ENCODE assay signal across 12 mouse cellular contexts in the genomic region with DNA sequence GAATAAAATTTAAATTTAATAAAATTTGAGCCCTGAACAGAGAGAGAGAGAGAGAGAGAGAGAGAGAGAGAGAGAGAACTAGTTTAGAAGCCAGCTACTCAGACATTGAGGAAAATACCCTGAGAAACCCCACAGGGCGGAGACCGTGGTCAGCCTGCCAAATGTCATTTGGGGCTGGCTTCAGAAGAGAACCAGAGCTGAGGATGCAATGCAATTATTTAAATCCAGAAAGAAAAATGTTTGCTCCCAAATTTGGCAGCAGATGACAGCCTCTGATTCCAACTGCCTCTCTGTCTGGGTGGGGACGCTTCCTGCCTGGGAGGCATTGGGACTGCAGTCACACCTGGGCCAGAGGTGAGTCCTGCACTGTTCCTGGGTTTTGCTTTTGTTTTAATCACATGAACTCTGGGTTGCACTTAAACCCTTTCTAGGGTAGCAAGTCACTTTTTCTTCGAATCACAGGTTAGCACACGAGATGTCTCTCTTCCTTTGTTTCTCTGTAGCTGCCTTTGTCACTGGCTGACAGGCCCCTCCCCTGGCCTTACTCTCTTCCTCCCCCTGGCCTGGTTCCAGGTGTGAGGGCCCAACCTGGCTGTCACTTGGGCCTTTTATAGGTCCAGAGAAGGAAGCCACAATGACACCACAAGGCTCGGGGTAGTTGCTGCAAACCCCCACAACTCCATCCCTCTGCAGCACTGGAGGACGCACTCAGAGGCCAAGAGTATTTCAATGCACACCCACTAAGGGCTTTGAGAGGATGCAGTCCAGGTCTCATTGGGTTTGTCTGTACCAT. TPM values are rescaled to one million over a fixed set of nuclear protein-coding genes. Genes with fewer than 3 reads are reported as not detected.
DNase-seq lines count a peak whose midpoint lies in the region; ATAC-seq lines count a peak whose summit lies in the region.
"Had no signal": no experiment of that assay in that cellular context is flagged by ENCODE, and none has a peak within 500 bp of the region (broad histone marks: within the 10 kb centered on the region; RNA-seq: fewer than 3 reads in every experiment).

No protein-coding gene starts in this region.

- H3K27ac ChIP-seq in forebrain, embryonic 14.5 days (ENCODE audit: low read depth, low read length): no peak overlapping the region
- H3K27ac ChIP-seq in forebrain, embryonic 13.5 days: no peak overlapping the region
- H3K27ac ChIP-seq in midbrain, embryonic 10.5 days (replicated peaks): peak overlapping the region; percentile 38; the same call in 1 of the 2 replicates
- H3K27ac ChIP-seq in midbrain, embryonic 11.5 days (ENCODE audit: low read depth, low read length): no peak overlapping the region
- peak overlapping the region; percentile 78 for H3K27ac ChIP-seq in embryonic facial prominence, embryonic 12.5 days
- peak overlapping the region; percentile 18; the same call in 1 of the 2 replicates for H3K27ac ChIP-seq in midbrain, embryonic 16.5 days (ENCODE audit: low read length)
- no peak overlapping the region for H3K27ac ChIP-seq in liver, embryonic 12.5 days
- H3K27ac ChIP-seq: layer of hippocampus, adult 2 months; liver, embryonic 15.5 days had no signal

- no peaks in the 10 kb centered on the region for H3K27me3 ChIP-seq in forebrain, embryonic 14.5 days (replicated peaks; ENCODE audit: control insufficient read depth, insufficient read depth, low read length)
- no peaks in the 10 kb centered on the region for H3K27me3 ChIP-seq in forebrain, embryonic 13.5 days
- no peaks in the 10 kb centered on the region for H3K27me3 ChIP-seq in midbrain, embryonic 10.5 days (ENCODE audit: low read depth, poor library complexity, severe bottlenecking)
- no peaks in the 10 kb centered on the region for H3K27me3 ChIP-seq in midbrain, embryonic 11.5 days (ENCODE audit: control insufficient read depth, insufficient read depth, low read length)
- H3K27me3 ChIP-seq in embryonic facial prominence, embryonic 12.5 days: no peaks in the 10 kb centered on the region
- no peaks in the 10 kb centered on the region for H3K27me3 ChIP-seq in midbrain, embryonic 16.5 days (ENCODE audit: control insufficient read depth, insufficient read depth, low read depth, low read length)
- H3K27me3 ChIP-seq in liver, embryonic 12.5 days (replicated peaks): no peaks in the 10 kb centered on the region
- H3K27me3 ChIP-seq: liver, embryonic 15.5 days had no signal

- H3K4me1 ChIP-seq in forebrain, embryonic 14.5 days (ENCODE audit: control insufficient read depth, insufficient read depth, low read length): peaks cover 13% of the 10 kb centered on the region; the same call in 1 of the 2 replicates
- peaks cover 38% of the 10 kb centered on the region for H3K4me1 ChIP-seq in forebrain, embryonic 13.5 days
- H3K4me1 ChIP-seq in midbrain, embryonic 10.5 days: peaks cover 54% of the 10 kb centered on the region
- H3K4me1 ChIP-seq in midbrain, embryonic 11.5 days (ENCODE audit: control insufficient read depth, insufficient read depth, low read length): peaks cover 8% of the 10 kb centered on the region
- peaks cover 58% of the 10 kb centered on the region for H3K4me1 ChIP-seq in embryonic facial prominence, embryonic 12.5 days
- peaks cover 8% of the 10 kb centered on the region for H3K4me1 ChIP-seq in midbrain, embryonic 16.5 days (ENCODE audit: control insufficient read depth, insufficient read depth, low read length)
- peaks cover 3% of the 10 kb centered on the region; the same call in 1 of the 2 replicates for H3K4me1 ChIP-seq in liver, embryonic 12.5 days
- H3K4me1 ChIP-seq: liver, embryonic 15.5 days had no signal

- H3K36me3 ChIP-seq in forebrain, embryonic 14.5 days (ENCODE audit: control insufficient read depth, insufficient read depth, low read length): no peaks in the 10 kb centered on the region
- H3K36me3 ChIP-seq in forebrain, embryonic 13.5 days (ENCODE audit: poor library complexity, severe bottlenecking): no peaks in the 10 kb centered on the region
- peaks cover 23% of the 10 kb centered on the region for H3K36me3 ChIP-seq in midbrain, embryonic 10.5 days
- no peaks in the 10 kb centered on the region for H3K36me3 ChIP-seq in midbrain, embryonic 11.5 days (ENCODE audit: control insufficient read depth, insufficient read depth, low read length)
- H3K36me3 ChIP-seq in embryonic facial prominence, embryonic 12.5 days: no peaks in the 10 kb centered on the region
- H3K36me3 ChIP-seq in midbrain, embryonic 16.5 days (ENCODE audit: control insufficient read depth, insufficient read depth, low read length): no peaks in the 10 kb centered on the region
- H3K36me3 ChIP-seq in liver, embryonic 12.5 days: no peaks in the 10 kb centered on the region
- H3K36me3 ChIP-seq: liver, embryonic 15.5 days had no signal

- 0 out of 2 replicates have a peak overlapping the region, but pooled peaks have one; percentile 14 for H3K9ac ChIP-seq in forebrain, embryonic 14.5 days (ENCODE audit: low read length)
- no peak overlapping the region for H3K9ac ChIP-seq in forebrain, embryonic 13.5 days
- no peak overlapping the region for H3K9ac ChIP-seq in midbrain, embryonic 11.5 days (ENCODE audit: low read length)
- H3K9ac ChIP-seq in embryonic facial prominence, embryonic 12.5 days: no peak overlapping the region
- no peak overlapping the region; the same call in 1 of the 2 replicates for H3K9ac ChIP-seq in midbrain, embryonic 16.5 days (ENCODE audit: low read depth, low read length)
- H3K9ac ChIP-seq in liver, embryonic 12.5 days: no peak overlapping the region
- H3K9ac ChIP-seq: liver, embryonic 15.5 days had no signal

- no peak overlapping the region for H3K4me2 ChIP-seq in forebrain, embryonic 14.5 days (ENCODE audit: low read length)
- H3K4me2 ChIP-seq in forebrain, embryonic 13.5 days: no peak overlapping the region
- H3K4me2 ChIP-seq in midbrain, embryonic 11.5 days: no peak overlapping the region
- no peak overlapping the region for H3K4me2 ChIP-seq in embryonic facial prominence, embryonic 12.5 days (replicated peaks)
- no peak overlapping the region for H3K4me2 ChIP-seq in midbrain, embryonic 16.5 days (ENCODE audit: low read length)
- H3K4me2 ChIP-seq in liver, embryonic 12.5 days: no peak overlapping the region
- H3K4me2 ChIP-seq: liver, embryonic 15.5 days had no signal

- H3K4me3 ChIP-seq in forebrain, embryonic 14.5 days (ENCODE audit: low read depth, low read length): no peak overlapping the region
- no peak overlapping the region for H3K4me3 ChIP-seq in forebrain, embryonic 13.5 days
- no peak overlapping the region for H3K4me3 ChIP-seq in midbrain, embryonic 10.5 days
- H3K4me3 ChIP-seq in midbrain, embryonic 11.5 days (ENCODE audit: low read depth, low read length): no peak overlapping the region
- H3K4me3 ChIP-seq in embryonic facial prominence, embryonic 12.5 days: no peak overlapping the region
- no peak overlapping the region for H3K4me3 ChIP-seq in midbrain, embryonic 16.5 days (ENCODE audit: low read depth, low read length)
- no peak overlapping the region for H3K4me3 ChIP-seq in liver, embryonic 12.5 days
- H3K4me3 ChIP-seq: layer of hippocampus, adult 2 months; liver, embryonic 15.5 days had no signal

- H3K9me3 ChIP-seq in forebrain, embryonic 14.5 days (replicated peaks; ENCODE audit: control insufficient read depth, low read length): no peaks in the 10 kb centered on the region
- no peaks in the 10 kb centered on the region for H3K9me3 ChIP-seq in forebrain, embryonic 13.5 days (replicated peaks)
- no peaks in the 10 kb centered on the region for H3K9me3 ChIP-seq in midbrain, embryonic 10.5 days (replicated peaks)
- no peaks in the 10 kb centered on the region for H3K9me3 ChIP-seq in midbrain, embryonic 11.5 days (ENCODE audit: control insufficient read depth, low read length)
- H3K9me3 ChIP-seq in embryonic facial prominence, embryonic 12.5 days: no peaks in the 10 kb centered on the region
- no peaks in the 10 kb centered on the region for H3K9me3 ChIP-seq in midbrain, embryonic 16.5 days (replicated peaks; ENCODE audit: control insufficient read depth, low read length, poor library complexity, severe bottlenecking)
- H3K9me3 ChIP-seq in liver, embryonic 12.5 days (replicated peaks): no peaks in the 10 kb centered on the region
- H3K9me3 ChIP-seq: liver, embryonic 15.5 days had no signal

- DNase-seq in forebrain, embryonic 14.5 days (ENCODE audit: low spot score): no peak
- DNase-seq in midbrain, embryonic 10.5 days (ENCODE audit: low spot score): no peak
- no peak for DNase-seq in midbrain, embryonic 11.5 days (ENCODE audit: low spot score, missing footprints)
- DNase-seq in ovary, adult 18-20 months (ENCODE audit: low spot score): no peak
- DNase-seq: right cerebral cortex, postnatal 4 days; thymus, postnatal 4 days had no signal

- 67% methylated on average over 7 of the region's 7 CpGs for WGBS in forebrain, embryonic 14.5 days
- 74% methylated on average over 7 of the region's 7 CpGs for WGBS in forebrain, embryonic 13.5 days
- 81% methylated on average over 7 of the region's 7 CpGs for WGBS in midbrain, embryonic 10.5 days
- 76% methylated on average over 7 of the region's 7 CpGs for WGBS in midbrain, embryonic 11.5 days
- WGBS in embryonic facial prominence, embryonic 12.5 days: 57% methylated on average over 7 of the region's 7 CpGs
- 76% methylated on average over 7 of the region's 7 CpGs for WGBS in midbrain, embryonic 16.5 days
- WGBS in liver, embryonic 12.5 days (ENCODE audit: insufficient replicate concordance): 62% methylated on average over 7 of the region's 7 CpGs

- no peak for ATAC-seq in forebrain, embryonic 14.5 days
- no peak for ATAC-seq in forebrain, embryonic 13.5 days
- no peak for ATAC-seq in midbrain, embryonic 11.5 days (ENCODE audit: low FRiP score)
- ATAC-seq in embryonic facial prominence, embryonic 12.5 days (ENCODE audit: insufficient number of reproducible peaks, insufficient read depth, low FRiP score, low TSS enrichment): no peak
- ATAC-seq in midbrain, embryonic 16.5 days: no peak
- no peak for ATAC-seq in liver, embryonic 12.5 days

RNA-seq across cellular contexts. Expression of gene Zfp423, which starts 33.1 kb away (rescaled TPM):
- polyA plus RNA-seq in forebrain, embryonic 14.5 days (2014; fragmentation: Nextera tagmentation; extraction: Ambion mirVana): 26.4 and 27.9 TPM in 2 replicates
- 21.5 and 23.2 TPM in 2 replicates for polyA plus RNA-seq in forebrain, embryonic 13.5 days (2015; fragmentation: Nextera tagmentation; extraction: Ambion mirVana)
- 24.8 and 29.7 TPM in 2 replicates for polyA plus RNA-seq in midbrain, embryonic 10.5 days (2016; fragmentation: Nextera tagmentation; extraction: Ambion mirVana)
- 40.3 and 43.4 TPM in 2 replicates for polyA plus RNA-seq in midbrain, embryonic 11.5 days (2014; fragmentation: Nextera tagmentation; extraction: Ambion mirVana)
- polyA plus RNA-seq in embryonic facial prominence, embryonic 12.5 days (2016; fragmentation: Nextera tagmentation; extraction: Ambion mirVana): 33.5 and 36.5 TPM in 2 replicates
- 28.1 and 37.5 TPM in 2 replicates for polyA plus RNA-seq in midbrain, embryonic 16.5 days (2015; fragmentation: Nextera tagmentation; extraction: Ambion mirVana)
- polyA plus RNA-seq in liver, embryonic 12.5 days (2016; fragmentation: Nextera tagmentation; extraction: Ambion mirVana): 2.1 and 2.5 TPM in 2 replicates

Comparison
In these comparisons a context has a peak if more than half of its experiments do, and no peak if none do; other contexts are left out.
1. H3K27ac ChIP-seq: peak in midbrain, embryonic 10.5 days (single experiment), embryonic facial prominence, embryonic 12.5 days (single experiment) and midbrain, embryonic 16.5 days (single experiment); none in forebrain, embryonic 14.5 days (single experiment), forebrain, embryonic 13.5 days (single experiment), midbrain, embryonic 11.5 days (single experiment) and liver, embryonic 12.5 days (single experiment).